Mouse (Mus musculus) embryonic fibroblast, embryonic 13.5 days (primary cell): Measurements from ENCODE around the gene Pcsk5. TPM values are rescaled to one million over a fixed set of nuclear protein-coding genes. Genes with fewer than 3 reads are reported as not detected.

ENCODE experiments used
- H3K27ac ChIP-seq: 2 replicates; pipeline ENCODE4 v1.5.1; 2012; ENCODE audit warnings: low read length, control low read depth, inconsistent platforms; ENCODE audit not compliant: insufficient read depth
- H3K4me1 ChIP-seq: 2 replicates; pipeline ENCODE4 v1.6.1; 2011; ENCODE audit warnings: low read length; ENCODE audit not compliant: control insufficient read depth, insufficient read depth
- H3K4me3 ChIP-seq: 2 replicates; pipeline ENCODE4 v1.5.1; 2011; ENCODE audit warnings: mild to moderate bottlenecking, control low read depth, low read length; ENCODE audit not compliant: insufficient read depth
- CTCF ChIP-seq: IDR thresholded peaks from 2 replicates; pipeline ENCODE4 v1.5.1; 2011; ENCODE audit warnings: mild to moderate bottlenecking, control low read depth, low read length, moderate library complexity, borderline replicate concordance; ENCODE audit not compliant: insufficient read depth
- POLR2A ChIP-seq: IDR thresholded peaks from 2 replicates; pipeline ENCODE4 v1.6.1; 2011; ENCODE audit warnings: low read depth, mild to moderate bottlenecking, control low read depth, low read length, moderate library complexity
- polyA plus RNA-seq: library from polyadenylated mRNA; stranded (reverse); fragments of >200 nt; gene quantifications from 2 replicates; pipeline ENCODE4 v1.2.4, GENCODE M21; 2011; ENCODE audit warnings: low read depth; ENCODE audit not compliant: missing spikeins, insufficient read length

The Pcsk5 gene
- polyA plus RNA-seq, 1 experiment, result 5.4 TPM

DNA sequence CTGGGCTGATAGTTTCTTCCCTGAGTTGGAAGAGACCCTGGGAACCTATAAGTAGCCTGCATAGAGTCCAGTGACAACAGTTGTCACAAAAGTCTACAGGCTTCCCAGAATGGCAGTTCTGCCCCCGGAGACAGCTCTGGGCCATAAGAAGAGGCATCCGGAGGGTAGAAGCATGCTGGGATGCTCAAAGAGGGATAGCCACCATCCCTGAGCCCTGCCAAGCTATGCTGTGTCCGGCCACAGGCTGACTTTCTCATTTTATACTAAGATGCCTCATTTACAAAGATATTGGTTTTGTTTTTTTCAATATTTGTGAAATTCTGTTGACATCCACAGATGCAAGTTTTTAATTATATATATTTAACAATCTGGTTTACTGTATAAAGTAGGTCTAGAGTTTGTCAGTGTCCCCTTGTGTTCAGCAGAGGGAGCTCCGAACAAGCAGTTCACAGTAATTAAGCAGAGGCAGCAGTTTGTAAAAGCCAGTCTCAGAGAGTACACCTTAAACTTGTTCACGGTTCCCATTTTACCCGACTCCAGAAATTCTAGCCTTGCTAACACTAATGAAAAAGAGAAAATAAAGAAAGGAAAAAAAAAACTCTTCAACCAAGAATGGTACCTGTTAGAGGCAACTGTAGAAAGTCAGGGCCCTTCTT lies 369.7 kb downstream of the Pcsk5 start:
- no peak overlapping the region for H3K4me3 ChIP-seq
- H3K27ac ChIP-seq, result no peak overlapping the region
- TF ChIP-seq CTCF (no peak), POLR2A (no peak)
- H3K4me1 ChIP-seq, result no peaks in the 10 kb centered on the region

DNA sequence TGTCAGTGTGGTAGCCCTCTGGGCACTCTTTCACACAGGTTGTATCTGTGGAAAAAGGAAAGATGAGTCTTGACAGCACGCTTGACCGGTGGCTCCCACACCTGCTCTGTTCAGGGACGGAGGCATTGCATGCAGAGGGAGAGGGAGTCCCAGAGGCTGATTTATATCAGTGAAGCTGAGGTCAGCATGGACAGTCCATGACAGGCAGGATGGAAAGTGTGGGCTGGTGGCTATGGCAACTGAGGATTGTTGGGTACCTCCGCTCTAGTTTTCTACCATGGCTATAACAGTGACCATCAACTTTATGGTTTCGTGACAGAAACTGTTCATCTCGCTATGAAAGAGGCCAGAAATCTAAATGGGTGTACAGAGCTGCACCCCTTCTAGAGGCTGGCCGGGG lies 385.4 kb downstream of the Pcsk5 start:
- TF ChIP-seq CTCF (no peak), POLR2A (no peak)
- H3K27ac ChIP-seq, result no peak overlapping the region
- H3K4me3 ChIP-seq, result no peak overlapping the region
- H3K4me1 ChIP-seq, result no peaks in the 10 kb centered on the region

DNA sequence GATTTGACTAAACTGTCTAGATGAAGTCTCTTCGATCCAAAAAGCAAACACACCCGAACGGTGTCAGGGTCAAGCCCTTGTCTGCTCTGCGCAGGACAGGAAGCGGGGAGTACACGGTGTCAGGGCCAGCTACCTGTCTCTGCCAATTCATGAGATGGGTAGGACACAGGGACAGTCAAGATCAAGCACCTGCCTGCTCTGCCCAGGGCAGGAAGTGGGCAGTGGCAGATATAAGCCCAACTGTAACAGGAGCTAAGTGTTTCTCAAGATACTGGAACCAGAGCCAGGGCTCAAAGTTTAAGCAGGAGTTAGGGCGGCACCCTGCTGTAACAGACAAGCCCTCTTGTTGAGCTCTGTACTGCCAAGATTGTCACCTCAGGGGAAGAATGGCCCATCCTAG lies 393.9 kb downstream of the Pcsk5 start:
- no peak for TF ChIP-seq POLR2A
- no peak for TF ChIP-seq CTCF
- Histone ChIP-seq H3K4me1 (no peaks in the 10 kb centered on the region), H3K27ac (no peak overlapping the region), H3K4me3 (no peak overlapping the region)

DNA sequence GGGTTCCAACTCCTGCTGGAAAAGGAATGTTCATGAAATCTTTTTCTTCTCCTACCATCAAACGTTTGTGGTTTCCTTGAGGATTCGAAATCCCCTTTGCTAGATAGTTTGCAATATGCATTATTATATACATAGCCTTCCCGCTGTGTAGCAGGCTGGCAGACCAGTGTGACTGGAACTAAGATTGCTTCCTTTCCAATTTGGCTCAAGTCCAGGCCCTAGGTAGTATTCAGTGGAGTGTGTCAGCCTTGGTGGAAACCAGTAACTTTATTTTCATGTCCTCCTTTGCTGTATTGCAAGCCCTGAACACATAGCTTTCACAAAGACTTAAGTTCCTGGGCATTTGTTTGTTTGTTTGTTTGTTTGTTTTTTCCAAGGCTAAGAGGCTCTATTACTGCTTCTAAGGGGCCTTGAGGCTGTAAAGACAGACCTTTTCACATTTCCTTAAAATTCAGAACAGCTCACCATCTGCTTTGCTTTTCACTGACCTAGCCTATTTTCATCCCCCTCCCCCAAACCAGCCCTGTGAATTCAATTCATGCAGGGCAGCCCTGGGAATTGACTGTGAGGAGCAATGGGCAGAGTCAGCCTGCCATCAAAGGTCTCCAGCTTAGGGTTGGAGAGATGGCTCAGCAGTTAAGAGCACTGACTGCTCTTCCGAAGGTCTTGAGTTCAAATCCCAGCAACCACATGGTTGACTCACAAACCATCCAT lies 397.8 kb downstream of the Pcsk5 start:
- H3K27ac ChIP-seq, result no peak overlapping the region
- no peak overlapping the region for H3K4me3 ChIP-seq

GRCm38 (mm10) chr19:17436651-17437050 lies 400.8 kb downstream of the Pcsk5 start:
- no peak overlapping the region for H3K27ac ChIP-seq
- H3K4me1 ChIP-seq, result no peaks in the 10 kb centered on the region
- H3K4me3 ChIP-seq, result no peak overlapping the region
- TF ChIP-seq CTCF (no peak), POLR2A (no peak)

More for the DNA sequence above, 397.8 kb downstream of the Pcsk5 start:
- TF ChIP-seq POLR2A (no peak), CTCF (no peak)
- no peaks in the 10 kb centered on the region for H3K4me1 ChIP-seq

DNA sequence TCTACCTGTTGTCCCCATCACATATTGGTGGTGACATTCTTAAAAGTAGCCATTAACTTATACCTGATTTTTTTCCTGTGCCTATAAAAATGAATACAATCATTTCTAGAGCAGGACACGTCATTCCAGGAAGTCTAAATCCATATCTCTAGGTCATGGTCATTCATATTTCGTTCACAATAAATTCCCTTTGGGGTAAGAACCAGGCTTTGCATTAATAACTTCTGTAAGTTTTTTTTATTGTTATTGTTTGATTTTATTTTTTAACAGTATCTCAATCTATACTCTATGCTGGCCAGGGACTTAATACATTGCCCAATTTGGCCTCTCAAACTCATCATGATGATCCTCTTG lies 408.9 kb downstream of the Pcsk5 start:
- Histone ChIP-seq H3K4me3 (no peak overlapping the region), H3K4me1 (no peaks in the 10 kb centered on the region), H3K27ac (no peak overlapping the region)
- TF ChIP-seq CTCF (no peak), POLR2A (no peak)

- Histone ChIP-seq H3K27ac (no peak overlapping the region), H3K4me3 (no peak overlapping the region), H3K4me1 (no peaks in the 10 kb centered on the region)
- TF ChIP-seq POLR2A (no peak), CTCF (no peak)
Observed at GRCm38 (mm10) chr19:17427824-17428560, 409.4 kb downstream of the Pcsk5 start.

- TF ChIP-seq POLR2A (no peak), CTCF (no peak)
- Histone ChIP-seq H3K4me3 (no peak overlapping the region), H3K4me1 (no peaks in the 10 kb centered on the region)
Observed at GRCm38 (mm10) chr19:17423306-17423705, 414.1 kb downstream of the Pcsk5 start.

DNA sequence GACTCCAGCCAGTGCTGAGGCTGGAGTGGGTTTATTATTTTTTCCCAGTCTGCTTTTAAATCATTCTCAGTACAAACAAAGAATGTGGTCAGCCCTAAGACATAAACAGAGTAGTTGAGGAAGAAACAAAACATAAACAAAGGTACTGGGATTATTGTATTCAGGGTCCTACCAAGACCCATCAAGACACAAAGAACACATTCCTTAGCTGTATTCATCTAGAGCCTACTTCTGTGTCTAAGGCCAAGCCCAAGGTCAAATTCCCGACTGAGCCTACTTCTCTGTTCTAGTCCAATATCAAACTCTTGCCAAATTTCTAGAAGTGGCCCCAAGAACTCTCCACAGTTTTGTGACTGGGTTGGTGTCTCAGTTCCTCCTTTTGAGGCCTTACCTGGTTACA lies 419.6 kb downstream of the Pcsk5 start:
- no peaks in the 10 kb centered on the region for H3K4me1 ChIP-seq
- no peak for TF ChIP-seq CTCF
- TF ChIP-seq POLR2A, result no peak
- H3K4me3 ChIP-seq, result no peak overlapping the region
- H3K27ac ChIP-seq, result no peak overlapping the region

More at GRCm38 (mm10) chr19:17423306-17423705, 414.1 kb downstream of the Pcsk5 start:
- no peak overlapping the region for H3K27ac ChIP-seq
